In genomic region chr7:118769655-118770054, GRCm38 (mm10) we compare ENCODE assay signal across 14 mouse cellular contexts.
"Had no signal": no experiment of that assay in that cellular context is flagged by ENCODE, and none has a peak within 500 bp of the region (broad histone marks: within the 10 kb centered on the region; RNA-seq: fewer than 3 reads in every experiment).

No protein-coding gene starts in this region.

- H3K9me3 ChIP-seq: limb, embryonic 12.5 days; limb, embryonic 15.5 days; midbrain, embryonic 12.5 days had no signal

- DNase-seq: kidney, postnatal 25 days; left cerebral cortex, postnatal 4 days; lung, adult 2 months; lung, postnatal 36 days; thymus, adult 18-20 months; thymus, postnatal 36 days had no signal

- H3K9ac ChIP-seq: limb, embryonic 12.5 days; limb, embryonic 15.5 days; liver, embryonic 14.5 days; midbrain, embryonic 12.5 days had no signal

- H3K27ac ChIP-seq: kidney, postnatal 0 days; limb, embryonic 12.5 days; limb, embryonic 15.5 days; liver, embryonic 14.5 days; midbrain, embryonic 12.5 days had no signal

- H3K4me2 ChIP-seq: limb, embryonic 12.5 days; limb, embryonic 15.5 days; midbrain, embryonic 12.5 days had no signal

- ATAC-seq: intestine, postnatal 0 days; lung, postnatal 0 days; midbrain, embryonic 16.5 days had no signal

- H3K4me1 ChIP-seq: limb, embryonic 12.5 days had no signal

- H3K4me3 ChIP-seq: limb, embryonic 12.5 days; limb, embryonic 15.5 days; midbrain, embryonic 12.5 days had no signal

- H3K27me3 ChIP-seq: limb, embryonic 12.5 days; limb, embryonic 15.5 days; midbrain, embryonic 12.5 days had no signal
